Comparison of ENCODE assay signal across 10 mouse cellular contexts in genomic region chr8:109564766-109565165, GRCm38 (mm10). TPM values are rescaled to one million over a fixed set of nuclear protein-coding genes. Genes with fewer than 3 reads are reported as not detected.
DNase-seq lines count a peak whose midpoint lies in the region; ATAC-seq and TF ChIP-seq lines count a peak whose summit lies in the region.
"Had no signal": no experiment of that assay in that cellular context is flagged by ENCODE, and none has a peak within 500 bp of the region (broad histone marks: within the 10 kb centered on the region; RNA-seq: fewer than 3 reads in every experiment).

No protein-coding gene starts in this region.

- H3K9ac ChIP-seq in heart, embryonic 13.5 days, result peak overlapping the region; percentile 96
- peak overlapping the region; percentile 97 for H3K9ac ChIP-seq in ES-Bruce4 (ENCODE audit: low read depth, poor library complexity, severe bottlenecking)
- H3K9ac ChIP-seq in forebrain, embryonic 16.5 days (replicated peaks; ENCODE audit: low read depth, low read length), result peak overlapping the region; percentile 90
- H3K9ac ChIP-seq in liver, postnatal 0 days (replicated peaks), result peak overlapping the region; percentile 88

- no peak for TF ChIP-seq CTCF in ES-Bruce4 (IDR thresholded peaks at IDR 0.05; ENCODE audit: low read depth, low read length)
- no peak for TF ChIP-seq CTCF in liver, postnatal 0 days (IDR thresholded peaks at IDR 0.05; ENCODE audit: low read depth)

- no peak for TF ChIP-seq POLR2A in ES-Bruce4 (IDR thresholded peaks at IDR 0.05; ENCODE audit: insufficient read depth, low read length)

- no peaks in the 10 kb centered on the region for H3K27me3 ChIP-seq in heart, embryonic 13.5 days (replicated peaks)
- no peaks in the 10 kb centered on the region for H3K27me3 ChIP-seq in ES-Bruce4 (ENCODE audit: control insufficient read depth, insufficient read depth, low read length, poor library complexity, severe bottlenecking)
- H3K27me3 ChIP-seq in forebrain, embryonic 16.5 days (replicated peaks; ENCODE audit: control insufficient read depth, insufficient read depth, low read length), result no peaks in the 10 kb centered on the region
- no peaks in the 10 kb centered on the region for H3K27me3 ChIP-seq in liver, postnatal 0 days (ENCODE audit: insufficient read depth, low read length)
- H3K27me3 ChIP-seq: Patski had no signal

- peak overlapping the region; percentile 80 for H3K4me2 ChIP-seq in heart, embryonic 13.5 days
- peak overlapping the region; percentile 87 for H3K4me2 ChIP-seq in forebrain, embryonic 16.5 days (ENCODE audit: low read length)
- peak overlapping the region; percentile 87 for H3K4me2 ChIP-seq in liver, postnatal 0 days (ENCODE audit: low read depth, low read length)

- H3K4me1 ChIP-seq in heart, embryonic 13.5 days, result peaks cover 22% of the 10 kb centered on the region
- H3K4me1 ChIP-seq in ES-Bruce4 (ENCODE audit: control insufficient read depth, insufficient read depth, low read length), result no peaks in the 10 kb centered on the region
- H3K4me1 ChIP-seq in forebrain, embryonic 16.5 days (replicated peaks; ENCODE audit: control insufficient read depth, insufficient read depth, low read length), result peaks cover 16% of the 10 kb centered on the region
- H3K4me1 ChIP-seq in liver, postnatal 0 days (ENCODE audit: insufficient read depth), result peaks cover 18% of the 10 kb centered on the region

- peak overlapping the region; percentile 93 for H3K27ac ChIP-seq in heart, embryonic 13.5 days (replicated peaks)
- peak overlapping the region; percentile 73; the same call in 1 of the 2 replicates for H3K27ac ChIP-seq in ES-Bruce4 (ENCODE audit: insufficient read depth, low read length)
- H3K27ac ChIP-seq in forebrain, embryonic 16.5 days (ENCODE audit: low read length), result no peak overlapping the region; the same call in 1 of the 2 replicates
- peak overlapping the region; percentile 99 for H3K27ac ChIP-seq in liver, postnatal 0 days (ENCODE audit: low read depth)

- peak overlapping the region; percentile 91 for H3K4me3 ChIP-seq in heart, embryonic 13.5 days
- H3K4me3 ChIP-seq in ES-Bruce4 (ENCODE audit: low read depth, low read length), result peak overlapping the region; percentile 93
- H3K4me3 ChIP-seq in forebrain, embryonic 16.5 days (replicated peaks; ENCODE audit: low read length), result peak overlapping the region; percentile 87
- peak overlapping the region; percentile 97 for H3K4me3 ChIP-seq in liver, postnatal 0 days (ENCODE audit: low read depth, low read length)

- ATAC-seq in heart, embryonic 13.5 days (ENCODE audit: extremely low read depth, insufficient number of reproducible peaks, low FRiP score, low TSS enrichment), result no peak
- no peak for ATAC-seq in forebrain, embryonic 16.5 days
- ATAC-seq in liver, postnatal 0 days, result no peak

- 3% methylated on average over 10 of the region's 10 CpGs for WGBS in heart, embryonic 13.5 days
- WGBS in forebrain, embryonic 16.5 days, result 6% methylated on average over 10 of the region's 10 CpGs
- WGBS in liver, postnatal 0 days (ENCODE audit: insufficient replicate concordance), result 3% methylated on average over 10 of the region's 10 CpGs

- no peak for TF ChIP-seq EP300 in ES-Bruce4 (IDR thresholded peaks at IDR 0.05; ENCODE audit: insufficient read depth, low read depth, low read length)
- TF ChIP-seq EP300 in liver, postnatal 0 days (IDR thresholded peaks at IDR 0.05; ENCODE audit: low read depth), result no peak

- H3K9me3 ChIP-seq in heart, embryonic 13.5 days, result no peaks in the 10 kb centered on the region
- no peaks in the 10 kb centered on the region for H3K9me3 ChIP-seq in ES-Bruce4 (replicated peaks; ENCODE audit: control insufficient read depth, insufficient read depth, low read length, poor library complexity, severe bottlenecking)
- no peaks in the 10 kb centered on the region for H3K9me3 ChIP-seq in forebrain, embryonic 16.5 days (ENCODE audit: control insufficient read depth, low read length)
- no peaks in the 10 kb centered on the region for H3K9me3 ChIP-seq in liver, postnatal 0 days (ENCODE audit: low read length)

- peaks cover 40% of the 10 kb centered on the region for H3K36me3 ChIP-seq in heart, embryonic 13.5 days
- H3K36me3 ChIP-seq in ES-Bruce4 (ENCODE audit: control insufficient read depth, insufficient read depth, low read length, poor library complexity, severe bottlenecking), result peaks cover 23% of the 10 kb centered on the region
- peaks cover 10% of the 10 kb centered on the region for H3K36me3 ChIP-seq in forebrain, embryonic 16.5 days (ENCODE audit: control insufficient read depth, insufficient read depth)
- peaks cover 32% of the 10 kb centered on the region for H3K36me3 ChIP-seq in liver, postnatal 0 days (replicated peaks; ENCODE audit: insufficient read depth, low read length)

- DNase-seq in heart, postnatal 4 days, result no peak
- DNase-seq in liver, postnatal 0 days, result no peak
- DNase-seq in urinary bladder, adult 18-20 months (ENCODE audit: low spot score in 2 of 2), result no peak
- DNase-seq in left cerebral cortex, adult 9 months (ENCODE audit: low spot score in 2 of 2), result no peak
- DNase-seq in frontal cortex, adult 2 months (ENCODE audit: extremely low spot score in 1 of 2, low spot score in 1 of 2), result no peak
- DNase-seq: gastrocnemius, postnatal 10 days had no signal

RNA-seq across cellular contexts. Expression of gene Dhx38, which starts 0.9 kb away (rescaled TPM):
- polyA plus RNA-seq in heart, embryonic 13.5 days (2015; fragmentation: Nextera tagmentation; extraction: Ambion mirVana), result 14.3 and 14.4 TPM in 2 replicates
- 10 to 100 TPM; 18.7 to 19.9 TPM for total RNA-seq in heart, postnatal 4 days (2021)
- polyA plus RNA-seq in ES-Bruce4 (2011; ENCODE audit: insufficient read depth, insufficient read length, low read depth, missing spikeins), result 32.5 and 36.3 TPM in 2 replicates
- 25.1 and 25.8 TPM in 2 replicates for polyA plus RNA-seq in forebrain, embryonic 16.5 days (2015; fragmentation: Nextera tagmentation; extraction: Ambion mirVana)
- 4.8 and 5.6 TPM in 2 replicates for polyA plus RNA-seq in liver, postnatal 0 days (2015; fragmentation: Nextera tagmentation; extraction: Ambion mirVana)
- polyA plus RNA-seq in frontal cortex, adult 2 months (2012; rRNA removed), result 20.1 and 20.4 TPM in 2 replicates

RNA-seq across cellular contexts. Expression of gene Txnl4b, which starts 0.9 kb away (rescaled TPM):
- polyA plus RNA-seq in heart, embryonic 13.5 days (2015; fragmentation: Nextera tagmentation; extraction: Ambion mirVana), result 15.3 and 17.7 TPM in 2 replicates
- 1 to 10 TPM; 5.6 to 6.7 TPM for total RNA-seq in heart, postnatal 4 days (2021)
- 7.5 and 10.5 TPM in 2 replicates for polyA plus RNA-seq in ES-Bruce4 (2011; ENCODE audit: insufficient read depth, insufficient read length, low read depth, missing spikeins)
- 30.8 and 31.5 TPM in 2 replicates for polyA plus RNA-seq in forebrain, embryonic 16.5 days (2015; fragmentation: Nextera tagmentation; extraction: Ambion mirVana)
- 10.5 and 11.4 TPM in 2 replicates for polyA plus RNA-seq in liver, postnatal 0 days (2015; fragmentation: Nextera tagmentation; extraction: Ambion mirVana)
- 12.5 and 15.4 TPM in 2 replicates for polyA plus RNA-seq in frontal cortex, adult 2 months (2012; rRNA removed)

RNA-seq across cellular contexts. Expression of gene Hp, which starts 14.2 kb away (rescaled TPM):
- polyA plus RNA-seq in heart, embryonic 13.5 days (2015; fragmentation: Nextera tagmentation; extraction: Ambion mirVana), result 0.56 and 0.61 TPM in 2 replicates
- total RNA-seq in heart, postnatal 4 days (2021), result 1 to 10 TPM in 1 of 2 experiments, under 1 TPM in 1; 0.99 to 1.2 TPM
- polyA plus RNA-seq in ES-Bruce4 (2011; ENCODE audit: insufficient read depth, insufficient read length, low read depth, missing spikeins), result not detected in 2 replicates
- 0.20 and 0.30 TPM in 2 replicates for polyA plus RNA-seq in forebrain, embryonic 16.5 days (2015; fragmentation: Nextera tagmentation; extraction: Ambion mirVana)
- 4,025 and 4,072 TPM in 2 replicates for polyA plus RNA-seq in liver, postnatal 0 days (2015; fragmentation: Nextera tagmentation; extraction: Ambion mirVana)
- 0.15 and 0.30 TPM in 2 replicates for polyA plus RNA-seq in frontal cortex, adult 2 months (2012; rRNA removed)

RNA-seq across cellular contexts. Expression of gene Dhodh, which starts 43.7 kb away (rescaled TPM):
- 33.6 and 36.7 TPM in 2 replicates for polyA plus RNA-seq in heart, embryonic 13.5 days (2015; fragmentation: Nextera tagmentation; extraction: Ambion mirVana)
- total RNA-seq in heart, postnatal 4 days (2021), result 10 to 100 TPM; 19.6 to 23.1 TPM
- polyA plus RNA-seq in ES-Bruce4 (2011; ENCODE audit: insufficient read depth, insufficient read length, low read depth, missing spikeins), result 25.8 and 27.9 TPM in 2 replicates
- 35.0 and 35.5 TPM in 2 replicates for polyA plus RNA-seq in forebrain, embryonic 16.5 days (2015; fragmentation: Nextera tagmentation; extraction: Ambion mirVana)
- 9.7 and 11.4 TPM in 2 replicates for polyA plus RNA-seq in liver, postnatal 0 days (2015; fragmentation: Nextera tagmentation; extraction: Ambion mirVana)
- 24.3 and 25.4 TPM in 2 replicates for polyA plus RNA-seq in frontal cortex, adult 2 months (2012; rRNA removed)

RNA-seq across cellular contexts. Expression of gene Pkd1l3, which starts 49.6 kb away (rescaled TPM):
- 0.06 and 0.25 TPM in 2 replicates for polyA plus RNA-seq in heart, embryonic 13.5 days (2015; fragmentation: Nextera tagmentation; extraction: Ambion mirVana)
- not detected for total RNA-seq in heart, postnatal 4 days (2021)
- polyA plus RNA-seq in ES-Bruce4 (2011; ENCODE audit: insufficient read depth, insufficient read length, low read depth, missing spikeins), result not detected in 2 replicates
- 0.03 TPM in 1 of 2 replicates, not detected in the other for polyA plus RNA-seq in forebrain, embryonic 16.5 days (2015; fragmentation: Nextera tagmentation; extraction: Ambion mirVana)
- polyA plus RNA-seq in liver, postnatal 0 days (2015; fragmentation: Nextera tagmentation; extraction: Ambion mirVana), result 0.26 and 0.28 TPM in 2 replicates
- polyA plus RNA-seq in frontal cortex, adult 2 months (2012; rRNA removed), result 0.62 and 0.71 TPM in 2 replicates

Comparison
In these comparisons a context has a peak if more than half of its experiments do, and no peak if none do; other contexts are left out.
1. RNA of gene Hp, which starts 14.2 kb away (polyA plus RNA-seq): 4,025 to 4,072 TPM in liver, postnatal 0 days; 0.56 to 0.61 TPM in heart, embryonic 13.5 days, 0.15 to 0.30 TPM in frontal cortex, adult 2 months, 0.20 to 0.30 TPM in forebrain, embryonic 16.5 days and not detected in ES-Bruce4; every median in the first group is over 1,000 times any median in the second.
2. Peak in every context shown above with its lines, with median percentiles within 50 percentile points of each other: H3K4me2 ChIP-seq, H3K4me3 ChIP-seq and H3K9ac ChIP-seq.